Mouse (Mus musculus): ENCODE measurements at regions not wholly inside any gene's neighbourhood (a gene's known extent, or its start where the extent isn't known, plus 50 kb on each side); places are given as distances from the start of the nearest gene placed in this dataset.

DNA sequence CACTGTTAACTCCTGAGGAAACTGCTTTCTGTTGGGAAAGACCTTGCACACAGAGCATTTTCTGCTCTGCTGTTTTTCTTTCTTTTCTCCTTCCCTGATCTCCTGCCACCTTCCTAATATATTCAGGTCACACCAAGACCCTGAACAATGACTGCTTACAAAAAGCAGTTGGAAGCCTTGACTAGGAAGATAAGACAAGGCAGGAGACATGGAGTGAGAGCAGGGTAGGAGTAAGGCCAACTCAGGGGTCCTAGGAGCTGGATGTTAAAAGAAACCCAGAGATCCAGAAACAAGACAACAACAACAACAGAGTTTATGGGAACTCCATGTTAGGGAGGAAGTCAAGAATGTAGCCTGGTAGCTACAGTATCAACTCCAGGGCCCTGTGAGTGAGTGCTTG lies 426.9 kb downstream of the Sorl1 start:
- DNase-seq (ENCODE audit: low spot score in 2 of 2), result no peak

- no peak for DNase-seq (ENCODE audit: low spot score in 2 of 2)
These were observed 441.2 kb downstream of the Sorl1 start for GRCm38 (mm10) chr9:41682911-41683310.

DNA sequence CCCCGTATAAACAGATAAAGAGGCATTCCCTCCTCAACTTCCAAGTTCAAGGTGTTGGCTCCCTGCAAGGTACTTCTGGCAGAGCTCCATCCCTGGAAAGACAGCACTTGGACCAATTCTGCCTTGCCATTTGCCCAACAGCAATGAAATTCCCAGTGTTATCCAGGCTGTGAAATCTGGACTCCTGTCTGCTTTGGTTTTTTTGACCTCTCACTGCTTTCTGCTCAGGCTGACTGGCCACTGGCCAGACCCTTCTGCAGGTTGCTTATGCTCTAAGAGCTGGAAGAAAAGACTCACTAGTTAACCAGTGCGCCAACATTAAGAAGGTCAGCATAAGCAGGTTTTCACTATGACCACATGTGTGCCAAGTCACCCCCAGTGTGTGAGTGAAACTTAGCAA lies 448.4 kb downstream of the Sorl1 start:
- no peak for DNase-seq (ENCODE audit: low spot score in 2 of 2)

DNA sequence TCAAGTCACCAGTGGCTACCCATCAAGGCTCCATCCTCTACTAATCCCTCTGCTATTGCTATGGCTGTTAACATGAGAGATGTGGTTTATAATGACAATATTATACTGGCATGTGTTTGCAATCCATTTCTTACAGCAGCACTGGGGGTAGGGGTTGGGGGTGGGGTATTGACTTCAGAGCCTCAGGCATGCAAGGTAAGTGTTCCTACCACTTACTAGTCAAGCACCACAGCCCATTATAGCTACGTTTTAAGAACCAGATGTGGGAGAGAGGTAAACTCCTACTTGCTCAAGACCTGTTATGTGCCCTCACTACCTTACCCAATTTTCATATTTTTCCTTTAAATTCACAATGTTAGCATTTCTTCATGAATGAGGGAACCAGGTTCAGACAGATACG lies 451.1 kb downstream of the Sorl1 start:
- no peak for DNase-seq (ENCODE audit: low spot score in 2 of 2)

DNA sequence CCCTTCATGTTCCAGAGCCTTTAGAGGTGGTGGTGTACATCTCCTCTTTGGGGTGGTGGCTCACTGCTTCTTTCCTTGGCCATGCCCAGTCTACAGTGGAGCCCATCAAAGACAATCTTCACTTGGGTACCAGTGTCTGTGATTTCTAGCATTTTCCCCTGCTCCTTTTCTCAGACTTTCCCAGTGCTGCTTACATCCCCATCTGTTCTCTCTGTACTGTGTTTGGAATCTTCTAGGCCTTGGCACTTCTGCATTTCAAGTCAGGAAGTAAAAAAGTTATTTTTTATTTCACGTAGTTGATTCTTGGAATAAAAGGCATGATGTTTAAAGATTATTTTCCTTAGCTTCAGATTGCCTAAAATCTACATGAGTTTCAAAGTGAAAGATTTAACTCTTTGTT lies 455.4 kb downstream of the Sorl1 start:
- no peak for DNase-seq (ENCODE audit: low spot score in 2 of 2)

DNA sequence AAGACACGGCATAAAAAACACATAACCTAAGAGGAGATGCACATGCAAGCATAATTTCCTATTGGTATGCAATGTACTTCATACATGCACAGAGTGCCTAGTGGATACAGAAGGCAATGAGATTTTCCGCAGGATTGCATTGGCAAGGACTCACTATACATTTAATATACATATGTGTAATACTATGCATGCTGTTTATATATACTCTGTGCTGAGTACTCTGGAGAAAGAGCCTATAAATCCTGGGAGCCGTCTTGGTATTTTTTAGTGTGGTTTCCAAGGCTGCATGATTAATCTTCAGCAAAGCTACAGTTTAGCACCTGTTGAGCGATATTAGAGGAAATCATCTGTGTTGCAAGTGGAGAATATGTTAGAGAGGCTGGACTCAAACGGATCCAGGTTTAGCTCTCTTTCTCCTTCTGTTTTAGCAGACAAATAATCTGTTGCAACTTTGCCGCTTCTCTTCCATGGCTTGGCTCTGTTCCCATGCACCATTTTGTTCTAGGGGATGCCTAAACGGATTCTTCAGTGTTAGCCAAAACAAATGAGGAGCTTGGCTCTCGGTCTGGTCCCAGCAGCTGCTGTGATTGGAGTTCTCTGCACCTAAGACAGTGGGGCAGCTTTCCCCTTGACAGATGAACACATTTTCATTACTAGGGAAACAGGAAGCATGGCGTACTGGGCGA lies 459.0 kb downstream of the Sorl1 start:
- DNase-seq (ENCODE audit: low spot score in 2 of 2), result peak; percentile 42 to 69

DNA sequence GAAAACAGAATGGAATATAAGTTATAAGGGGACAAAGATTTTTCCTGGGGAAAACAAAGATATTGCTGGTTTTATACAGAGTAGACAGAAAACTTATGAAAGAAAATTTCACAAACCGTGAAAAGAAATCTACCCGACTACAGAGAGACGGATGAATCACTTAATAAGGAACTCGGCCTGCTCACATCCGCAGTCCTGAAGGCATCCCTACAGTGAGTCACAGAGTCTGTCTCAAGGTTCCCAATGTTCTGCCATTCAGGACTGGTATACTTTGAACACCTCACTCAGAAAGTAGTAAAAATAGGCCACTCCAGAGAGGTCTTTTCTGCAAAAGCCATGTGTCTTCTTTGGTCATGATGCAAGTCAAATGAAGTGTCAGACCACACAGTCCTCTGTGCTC lies 463.5 kb downstream of the Sorl1 start:
- no peak for DNase-seq (ENCODE audit: low spot score in 2 of 2)

GRCm38 (mm10) chr9:41660011-41660410 lies 464.1 kb downstream of the Sorl1 start:
- no peak for DNase-seq (ENCODE audit: low spot score in 2 of 2)

DNA sequence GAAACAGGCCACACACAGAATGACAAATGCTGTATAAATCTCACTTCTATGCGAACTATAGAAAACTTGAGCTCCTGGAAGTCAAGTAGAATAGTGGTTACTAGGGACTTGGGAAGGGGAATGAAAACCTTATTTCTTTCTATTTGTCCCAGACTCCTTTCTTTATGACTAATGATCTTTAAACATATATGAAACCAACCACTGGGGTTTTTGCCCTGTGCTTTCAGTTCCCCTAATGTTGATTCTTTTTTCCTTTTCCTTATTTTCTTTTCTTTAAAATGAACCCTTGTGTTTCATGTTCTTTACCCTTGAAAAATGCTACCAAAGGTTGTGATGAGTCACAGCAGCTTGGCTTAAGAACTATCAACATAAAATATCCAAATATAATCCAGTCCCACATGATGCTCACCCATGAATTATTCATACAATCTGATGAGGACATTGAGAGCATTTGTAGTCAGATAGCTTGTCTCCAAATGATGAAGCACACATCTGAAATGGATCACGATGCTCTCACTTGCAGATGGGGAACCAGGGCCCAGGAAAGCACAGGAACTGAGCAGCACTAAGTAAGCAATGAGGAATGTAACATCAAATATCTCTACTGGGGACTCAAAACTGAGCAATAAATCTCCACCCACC lies 470.2 kb upstream of the Ubash3b start:
- peak in 1 of 2 experiments; percentile 11 for DNase-seq (ENCODE audit: low spot score in 2 of 2)

DNA sequence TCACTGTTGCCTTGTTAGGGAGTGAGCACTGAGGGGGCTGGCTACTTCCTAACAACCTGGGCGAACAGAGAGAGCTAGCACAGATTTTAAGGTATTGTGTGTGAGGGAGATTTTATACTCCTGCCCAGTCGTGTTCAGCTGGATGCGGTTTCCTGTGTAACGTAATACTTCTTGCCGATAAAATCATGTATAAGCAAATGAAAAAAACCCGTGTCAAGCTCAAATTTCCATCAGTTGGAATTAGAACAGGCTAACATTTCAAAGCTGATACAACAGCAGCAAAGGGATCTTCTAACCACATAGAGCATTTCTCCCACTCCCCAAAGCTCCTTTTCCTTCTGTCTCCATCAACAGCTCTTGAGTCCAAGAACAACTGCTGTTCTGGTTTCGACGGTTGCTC lies 459.8 kb upstream of the Ubash3b start:
- DNase-seq (ENCODE audit: low spot score in 2 of 2), result no peak

DNA sequence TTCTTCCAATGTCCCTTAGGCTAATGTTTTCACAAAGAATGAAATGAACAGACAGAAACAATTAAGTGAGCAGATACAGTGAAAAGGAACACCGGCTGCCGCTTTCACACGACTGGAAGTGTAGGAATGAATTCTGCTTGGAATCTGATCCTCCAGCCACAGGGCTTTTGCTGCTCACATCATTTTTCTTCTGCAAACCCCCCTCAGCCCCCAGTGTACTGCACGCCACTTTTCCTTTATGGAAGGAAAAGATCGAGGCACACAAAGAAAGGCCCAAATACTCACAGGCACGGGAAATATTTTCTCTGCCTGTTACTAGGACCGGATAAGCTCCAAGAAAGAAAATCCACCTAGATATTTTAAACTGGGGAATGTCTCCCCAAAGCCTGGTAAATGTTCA lies 452.5 kb upstream of the Ubash3b start:
- DNase-seq (ENCODE audit: low spot score in 2 of 2), result no peak

DNA sequence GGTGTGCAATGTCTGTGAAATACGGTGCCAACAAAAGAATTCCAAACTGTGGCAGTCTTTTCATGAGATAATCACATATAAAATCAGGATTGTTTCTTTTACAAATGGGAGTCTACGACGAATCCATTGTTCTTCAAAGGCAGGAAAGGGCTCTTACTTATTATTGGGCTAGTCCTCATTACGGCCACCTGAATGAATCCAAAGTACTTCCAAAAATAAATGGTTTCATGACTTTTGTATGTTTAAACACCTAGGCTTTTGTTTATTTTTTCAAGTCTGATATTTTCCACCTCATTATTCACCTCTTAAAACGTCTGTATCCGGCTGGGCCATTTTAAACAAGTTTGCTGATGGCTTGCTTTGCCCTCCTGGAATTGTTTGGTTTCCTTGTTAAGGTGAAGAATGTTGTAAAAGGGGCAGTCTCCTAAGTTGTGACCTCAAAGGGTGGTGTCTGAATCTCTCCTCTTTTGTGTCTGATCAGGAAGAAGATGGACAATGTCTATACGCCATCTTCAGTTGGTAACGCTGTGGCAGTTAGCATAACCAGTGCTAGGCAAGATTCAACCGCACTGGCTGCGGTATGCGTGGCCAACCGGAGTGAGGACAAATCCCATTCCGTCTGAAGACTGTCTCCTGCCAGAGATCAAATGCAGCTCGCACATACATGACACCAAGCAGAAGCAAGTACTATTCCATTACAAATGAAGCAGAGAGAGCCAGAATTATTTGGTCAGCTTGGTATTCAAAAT lies 451.5 kb upstream of the Ubash3b start:
- DNase-seq (ENCODE audit: low spot score in 2 of 2), result no peak

DNA sequence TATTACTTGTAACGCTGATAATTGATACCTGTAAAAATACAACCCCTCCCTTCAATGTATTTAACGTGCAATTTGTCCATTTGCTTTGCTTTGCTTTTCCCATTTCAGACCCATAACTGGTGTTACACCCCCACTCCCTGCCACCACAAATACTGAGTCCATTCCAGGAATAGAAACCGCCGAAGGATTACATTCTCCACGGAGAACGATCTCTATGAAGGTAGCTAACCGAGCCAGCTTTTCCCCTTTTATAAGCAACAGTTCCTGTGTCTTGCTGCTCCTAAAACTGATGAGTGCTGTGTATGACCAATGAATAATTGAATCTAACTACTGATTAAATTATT lies 450.9 kb upstream of the Ubash3b start:
- peak in 1 of 2 experiments; percentile 57 for DNase-seq (ENCODE audit: low spot score in 2 of 2)

- DNase-seq (ENCODE audit: low spot score in 2 of 2), result peak; percentile 45 to 70
These were observed 450.3 kb upstream of the Ubash3b start for GRCm38 (mm10) chr9:41611534-41612451.

DNA sequence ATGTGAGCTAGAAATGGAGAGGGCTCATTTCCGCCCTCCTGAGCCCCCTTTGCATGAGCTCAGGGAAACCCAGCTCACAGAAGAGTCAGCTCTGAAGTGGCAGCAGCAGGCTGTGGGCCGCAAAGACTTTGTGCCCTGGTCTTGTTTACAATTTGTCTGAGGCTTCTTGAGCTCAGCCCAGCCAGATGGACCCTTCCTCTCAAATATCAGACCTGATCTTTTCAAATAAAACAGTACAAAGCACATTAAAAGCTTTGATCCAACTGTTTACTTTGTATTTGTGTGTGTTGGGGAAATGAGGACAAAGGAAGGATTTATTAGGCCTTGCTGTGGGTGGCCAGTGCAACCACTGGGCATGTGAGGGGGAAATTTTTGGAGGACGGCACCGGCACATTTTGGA lies 448.9 kb upstream of the Ubash3b start:
- no peak for DNase-seq (ENCODE audit: low spot score in 2 of 2)

DNA sequence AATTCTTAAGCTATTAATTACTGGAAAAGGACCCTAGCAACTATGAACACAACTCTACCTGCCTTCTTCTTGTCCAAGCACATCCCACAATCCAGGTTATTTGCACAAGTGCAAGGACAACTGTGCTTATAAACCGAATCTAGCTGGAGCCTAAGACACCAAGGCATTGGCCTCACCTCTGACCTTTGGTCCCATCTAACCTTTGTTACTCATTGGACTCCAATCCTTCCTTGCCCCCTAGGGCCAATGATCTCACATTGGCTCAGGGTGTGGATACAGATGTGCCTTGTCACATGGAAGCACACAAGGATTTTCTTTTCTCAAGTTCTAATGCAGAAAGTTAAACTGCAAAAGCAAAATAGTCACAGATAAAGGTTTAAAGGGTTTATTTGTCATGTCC lies 444.6 kb upstream of the Ubash3b start:
- no peak for DNase-seq (ENCODE audit: low spot score in 2 of 2)

- no peak for DNase-seq (ENCODE audit: low spot score in 2 of 2)
These were observed 443.4 kb upstream of the Ubash3b start for GRCm38 (mm10) chr9:41604916-41605315.

GRCm38 (mm10) chr9:41600778-41601177 lies 439.3 kb upstream of the Ubash3b start:
- DNase-seq (ENCODE audit: low spot score in 2 of 2), result no peak

GRCm38 (mm10) chr9:41599874-41600273 lies 438.4 kb upstream of the Ubash3b start:
- DNase-seq (ENCODE audit: low spot score in 2 of 2), result no peak

DNA sequence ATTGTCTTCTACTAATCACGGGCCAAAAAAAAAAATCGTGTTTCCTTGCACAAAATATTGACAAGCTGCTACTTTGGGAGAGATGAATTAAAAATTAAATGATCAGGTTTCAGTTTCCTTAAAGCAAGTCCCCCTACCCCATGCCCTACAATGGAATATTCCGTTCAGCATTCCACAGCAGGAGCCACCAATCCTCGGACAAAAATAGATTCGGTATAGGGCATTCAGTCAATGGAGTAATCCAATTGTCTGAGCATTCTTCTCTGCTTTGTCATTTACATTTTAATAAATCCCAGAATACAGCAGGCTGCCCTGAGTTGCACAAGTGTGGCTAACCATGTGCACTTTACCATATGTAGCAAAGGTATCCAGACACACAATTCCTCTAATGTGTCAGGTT lies 434.3 kb upstream of the Ubash3b start:
- DNase-seq (ENCODE audit: low spot score in 2 of 2), result no peak

DNA sequence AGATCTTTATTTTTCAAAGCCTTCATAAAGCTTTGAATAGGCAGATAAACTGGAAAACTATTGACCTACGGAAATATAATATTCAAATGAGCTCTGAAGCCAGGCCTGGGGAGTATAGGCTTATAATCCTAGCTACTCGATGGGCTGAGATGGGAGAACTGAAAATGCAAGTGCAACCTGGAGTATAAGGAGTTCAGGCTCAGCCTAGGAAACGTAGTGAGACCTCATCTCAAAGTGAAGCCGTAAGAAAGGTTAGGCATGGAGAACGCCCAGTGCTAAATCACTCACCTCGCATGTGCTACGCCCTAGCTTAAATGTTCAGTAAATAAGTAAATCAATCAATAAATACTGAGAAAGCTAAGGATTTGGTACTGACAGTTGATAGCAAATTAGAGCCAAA lies 432.5 kb upstream of the Ubash3b start:
- DNase-seq (ENCODE audit: low spot score in 2 of 2), result no peak

Measured in left cerebral cortex, adult 9 months (tissue).